ENCODE assay signal across 13 mouse cellular contexts in the genomic region with DNA sequence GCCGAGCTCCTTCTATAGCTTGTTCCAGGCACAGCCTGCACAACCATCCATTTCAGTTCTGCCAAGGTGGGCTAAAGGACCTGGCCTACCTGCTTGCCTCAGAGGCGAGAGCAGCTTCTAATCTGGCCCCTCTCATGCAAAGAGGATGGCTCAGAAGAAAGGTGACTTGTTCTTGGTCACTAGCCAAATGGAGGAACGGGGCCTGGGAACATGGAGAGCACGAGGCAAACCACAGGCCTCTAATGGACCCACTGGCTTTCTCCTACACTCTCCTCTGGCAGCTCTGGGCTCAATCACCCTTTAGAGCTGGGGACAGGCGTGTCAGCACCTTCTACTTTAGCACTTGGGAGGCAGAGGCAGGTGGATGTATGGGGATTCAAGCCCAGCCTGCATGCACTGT. TPM values are rescaled to one million over a fixed set of nuclear protein-coding genes. Genes with fewer than 3 reads are reported as not detected.
DNase-seq lines count a peak whose midpoint lies in the region; ATAC-seq and TF ChIP-seq lines count a peak whose summit lies in the region.
"Had no signal": no experiment of that assay in that cellular context is flagged by ENCODE, and none has a peak within 500 bp of the region (broad histone marks: within the 10 kb centered on the region; RNA-seq: fewer than 3 reads in every experiment).

No protein-coding gene starts in this region.

- no peak for TF ChIP-seq CTCF in lung, postnatal 0 days (IDR thresholded peaks at IDR 0.05)
- no peak for TF ChIP-seq CTCF in lung, adult 2 months (IDR thresholded peaks at IDR 0.05; ENCODE audit: insufficient read depth, low read length)

- no peak overlapping the region for H3K9ac ChIP-seq in heart, embryonic 11.5 days (ENCODE audit: low read depth, low read length)
- H3K9ac ChIP-seq in lung, postnatal 0 days (replicated peaks; ENCODE audit: low read depth), result peak overlapping the region; percentile 13
- H3K9ac ChIP-seq in neural tube, embryonic 15.5 days (replicated peaks), result no peak overlapping the region
- H3K9ac ChIP-seq: liver, embryonic 15.5 days had no signal

- no peaks in the 10 kb centered on the region for H3K9me3 ChIP-seq in heart, embryonic 11.5 days (replicated peaks; ENCODE audit: control insufficient read depth, low read length)
- H3K9me3 ChIP-seq in lung, postnatal 0 days (ENCODE audit: low read length), result no peaks in the 10 kb centered on the region
- H3K9me3 ChIP-seq in midbrain, embryonic 10.5 days (replicated peaks), result no peaks in the 10 kb centered on the region
- no peaks in the 10 kb centered on the region for H3K9me3 ChIP-seq in neural tube, embryonic 15.5 days (replicated peaks)
- H3K9me3 ChIP-seq: liver, embryonic 15.5 days had no signal

- no peak overlapping the region for H3K4me2 ChIP-seq in heart, embryonic 11.5 days
- no peak overlapping the region for H3K4me2 ChIP-seq in lung, postnatal 0 days (replicated peaks; ENCODE audit: low read depth, low read length)
- no peak overlapping the region for H3K4me2 ChIP-seq in neural tube, embryonic 15.5 days
- H3K4me2 ChIP-seq: liver, embryonic 15.5 days had no signal

- H3K27me3 ChIP-seq in heart, embryonic 11.5 days (ENCODE audit: control insufficient read depth, insufficient read depth, low read length), result no peaks in the 10 kb centered on the region
- no peaks in the 10 kb centered on the region for H3K27me3 ChIP-seq in lung, postnatal 0 days (replicated peaks; ENCODE audit: insufficient read depth, low read length)
- H3K27me3 ChIP-seq in midbrain, embryonic 10.5 days (ENCODE audit: low read depth, poor library complexity, severe bottlenecking), result no peaks in the 10 kb centered on the region
- H3K27me3 ChIP-seq in neural tube, embryonic 15.5 days (replicated peaks), result no peaks in the 10 kb centered on the region
- H3K27me3 ChIP-seq: liver, embryonic 15.5 days had no signal

- TF ChIP-seq POLR2A in lung, adult 2 months (IDR thresholded peaks at IDR 0.05; ENCODE audit: borderline replicate concordance, extremely low read depth, low read depth, low read length), result no peak

- ATAC-seq in heart, embryonic 11.5 days (replicated peaks; ENCODE audit: insufficient number of reproducible peaks, low FRiP score, low TSS enrichment), result no peak
- ATAC-seq in lung, postnatal 0 days, result no peak
- ATAC-seq in neural tube, embryonic 15.5 days (ENCODE audit: low FRiP score), result no peak
- ATAC-seq: activated CD4-positive, CD25-positive, alpha-beta regulatory T cell, adult 4 months had no signal

- DNase-seq in heart, postnatal 14 days, result no peak
- DNase-seq in lung, postnatal 0 days (ENCODE audit: low spot score), result no peak
- no peak for DNase-seq in lung, adult 2 months
- no peak for DNase-seq in midbrain, embryonic 10.5 days (ENCODE audit: low spot score)
- no peak for DNase-seq in cerebellum, adult 18-20 months
- DNase-seq in thymus, postnatal 4 days, result no peak
- DNase-seq: cerebellum, postnatal 14 days; layer of hippocampus, adult 9-11 months; spleen, adult 18-20 months had no signal

- WGBS in heart, embryonic 11.5 days (ENCODE audit: insufficient replicate concordance), result 53% methylated on average over 5 of the region's 5 CpGs
- 66% methylated on average over 5 of the region's 5 CpGs for WGBS in lung, postnatal 0 days
- 80% methylated on average over 5 of the region's 5 CpGs for WGBS in lung, adult 2 months
- WGBS in midbrain, embryonic 10.5 days, result 74% methylated on average over 5 of the region's 5 CpGs
- 69% methylated on average over 5 of the region's 5 CpGs for WGBS in neural tube, embryonic 15.5 days

- peak overlapping the region; percentile 76; the same call in 1 of the 2 replicates for H3K27ac ChIP-seq in heart, embryonic 11.5 days (ENCODE audit: low read depth, low read length)
- peak overlapping the region; percentile 89 for H3K27ac ChIP-seq in lung, postnatal 0 days (ENCODE audit: low read length)
- H3K27ac ChIP-seq in midbrain, embryonic 10.5 days (replicated peaks), result peak overlapping the region; percentile 96
- H3K27ac ChIP-seq in neural tube, embryonic 15.5 days (replicated peaks), result peak overlapping the region; percentile 76; the same call in 1 of the 2 replicates
- H3K27ac ChIP-seq: liver, embryonic 15.5 days had no signal

- TF ChIP-seq EP300 in lung, postnatal 0 days (IDR thresholded peaks at IDR 0.05), result no peak

- H3K36me3 ChIP-seq in heart, embryonic 11.5 days (ENCODE audit: control insufficient read depth, insufficient read depth, low read length), result peaks cover 6% of the 10 kb centered on the region; the same call in 1 of the 2 replicates
- 0 out of 2 replicates have a peak, but pooled peaks cover 10% of the 10 kb centered on the region for H3K36me3 ChIP-seq in lung, postnatal 0 days (ENCODE audit: insufficient read depth, low read length)
- H3K36me3 ChIP-seq in midbrain, embryonic 10.5 days, result peaks cover 23% of the 10 kb centered on the region
- peaks cover 27% of the 10 kb centered on the region for H3K36me3 ChIP-seq in neural tube, embryonic 15.5 days
- H3K36me3 ChIP-seq: liver, embryonic 15.5 days had no signal

- H3K4me1 ChIP-seq in heart, embryonic 11.5 days (ENCODE audit: control insufficient read depth, insufficient read depth, low read length), result peaks cover 30% of the 10 kb centered on the region
- H3K4me1 ChIP-seq in lung, postnatal 0 days (ENCODE audit: insufficient read depth, low read depth, low read length), result peaks cover 24% of the 10 kb centered on the region; the same call in 1 of the 2 replicates
- peaks cover 16% of the 10 kb centered on the region for H3K4me1 ChIP-seq in lung, adult 2 months (ENCODE audit: control insufficient read depth, insufficient read depth, low read length)
- H3K4me1 ChIP-seq in midbrain, embryonic 10.5 days, result peaks cover 55% of the 10 kb centered on the region
- H3K4me1 ChIP-seq in neural tube, embryonic 15.5 days, result peaks cover 42% of the 10 kb centered on the region

- H3K4me3 ChIP-seq in heart, embryonic 11.5 days (ENCODE audit: low read depth, low read length), result no peak overlapping the region
- no peak overlapping the region for H3K4me3 ChIP-seq in lung, postnatal 0 days (ENCODE audit: low read depth, low read length)
- no peak overlapping the region for H3K4me3 ChIP-seq in lung, adult 2 months (replicated peaks; ENCODE audit: extremely low read depth, low read depth, low read length)
- H3K4me3 ChIP-seq in midbrain, embryonic 10.5 days, result peak overlapping the region; percentile 47; the same call in 1 of the 2 replicates
- no peak overlapping the region for H3K4me3 ChIP-seq in neural tube, embryonic 15.5 days (replicated peaks)
- H3K4me3 ChIP-seq: liver, embryonic 15.5 days had no signal

- intact Hi-C loops in heart, postnatal 14 days (cut with DNase I), result no loop called here

RNA-seq across cellular contexts. Expression of a gene that starts 13.4 kb away (rescaled TPM):
- 2.6 and 3.3 TPM in 2 replicates for polyA plus RNA-seq in heart, embryonic 11.5 days (2014; fragmentation: Nextera tagmentation; extraction: Ambion mirVana)
- 1 to 10 TPM; 7.3 to 8.1 TPM for total RNA-seq in heart, postnatal 14 days (2021)
- 7.2 and 10.2 TPM in 2 replicates for polyA plus RNA-seq in lung, postnatal 0 days (2015; fragmentation: Nextera tagmentation; extraction: Ambion mirVana)
- polyA plus RNA-seq in lung, adult 2 months (2012; rRNA removed), result 29.6 and 31.1 TPM in 2 replicates
- polyA plus RNA-seq in midbrain, embryonic 10.5 days (2016; fragmentation: Nextera tagmentation; extraction: Ambion mirVana), result 8.0 and 9.8 TPM in 2 replicates
- 22.7 and 27.1 TPM in 2 replicates for polyA plus RNA-seq in neural tube, embryonic 15.5 days (2015; fragmentation: Nextera tagmentation; extraction: Ambion mirVana)

RNA-seq across cellular contexts. Expression of a gene that starts 35.7 kb away (rescaled TPM):
- polyA plus RNA-seq in heart, embryonic 11.5 days (2014; fragmentation: Nextera tagmentation; extraction: Ambion mirVana), result 344 and 355 TPM in 2 replicates
- total RNA-seq in heart, postnatal 14 days (2021), result 100 to 1,000 TPM; 165 to 170 TPM
- 403 and 485 TPM in 2 replicates for polyA plus RNA-seq in lung, postnatal 0 days (2015; fragmentation: Nextera tagmentation; extraction: Ambion mirVana)
- 243 and 280 TPM in 2 replicates for polyA plus RNA-seq in lung, adult 2 months (2012; rRNA removed)
- polyA plus RNA-seq in midbrain, embryonic 10.5 days (2016; fragmentation: Nextera tagmentation; extraction: Ambion mirVana), result 537 and 556 TPM in 2 replicates
- 317 and 361 TPM in 2 replicates for polyA plus RNA-seq in neural tube, embryonic 15.5 days (2015; fragmentation: Nextera tagmentation; extraction: Ambion mirVana)
